Mouse (Mus musculus) gonadal fat pad, adult 2 months (tissue): ENCODE data around the gene Kctd15. TPM values are rescaled to one million over a fixed set of nuclear protein-coding genes. Genes with fewer than 3 reads are reported as not detected.

Experiments
- DNase-seq: peaks from one replicate; pipeline ENCODE4 v3.0.0-alpha.2; 2012; ENCODE audit warnings: low read depth
- polyA plus RNA-seq: library from polyadenylated mRNA; depleted of rRNA; stranded (reverse); fragments of >200 nt; gene quantifications from 2 replicates; pipeline ENCODE4 v1.2.3, GENCODE M21; 2012

The Kctd15 gene
- polyA plus RNA-seq, 1 experiment = 25.3 TPM

GRCm38 (mm10) chr7:34663145-34663544, 6.6 kb upstream of the Kctd15 start:
- no peak for DNase-seq

GRCm38 (mm10) chr7:34662227-34662626, 5.7 kb upstream of the Kctd15 start:
- no peak for DNase-seq

GRCm38 (mm10) chr7:34659386-34660085, 3.0 kb upstream of the Kctd15 start:
- DNase-seq = no peak

- no peak for DNase-seq
These were observed 1.3 kb downstream of the Kctd15 start for GRCm38 (mm10) chr7:34655086-34655839.

GRCm38 (mm10) chr7:34654441-34655085, 2.0 kb downstream of the Kctd15 start:
- no peak for DNase-seq

- no peak for DNase-seq
These were observed 2.6 kb downstream of the Kctd15 start for GRCm38 (mm10) chr7:34653731-34654440.

- DNase-seq = no peak
These were observed 3.6 kb downstream of the Kctd15 start for GRCm38 (mm10) chr7:34652751-34653502.

GRCm38 (mm10) chr7:34651381-34651780, 5.2 kb downstream of the Kctd15 start:
- DNase-seq = no peak

- DNase-seq = no peak
These were observed 9.5 kb downstream of the Kctd15 start for GRCm38 (mm10) chr7:34647052-34647451.

GRCm38 (mm10) chr7:34646144-34646795, 10.3 kb downstream of the Kctd15 start:
- no peak for DNase-seq

- DNase-seq = no peak
These were observed 10.9 kb downstream of the Kctd15 start for GRCm38 (mm10) chr7:34645623-34646022.

GRCm38 (mm10) chr7:34644591-34644990, 11.9 kb downstream of the Kctd15 start:
- no peak for DNase-seq

GRCm38 (mm10) chr7:34643329-34643728, 13.2 kb downstream of the Kctd15 start:
- no peak for DNase-seq

- no peak for DNase-seq
These were observed 14.6 kb downstream of the Kctd15 start for GRCm38 (mm10) chr7:34641968-34642367.

GRCm38 (mm10) chr7:34639798-34640197, 16.7 kb downstream of the Kctd15 start:
- DNase-seq = no peak

- no peak for DNase-seq
These were observed 19.9 kb downstream of the Kctd15 start for GRCm38 (mm10) chr7:34636661-34637060.

GRCm38 (mm10) chr7:34632966-34633742, 23.4 kb downstream of the Kctd15 start:
- DNase-seq = no peak

- no peak for DNase-seq
These were observed 26.1 kb downstream of the Kctd15 start for GRCm38 (mm10) chr7:34630211-34631085.

- no peak for DNase-seq
These were observed 26.8 kb downstream of the Kctd15 start for GRCm38 (mm10) chr7:34629702-34630210.
